Mouse (Mus musculus): ENCODE data around the gene Acsl3.

DNA sequence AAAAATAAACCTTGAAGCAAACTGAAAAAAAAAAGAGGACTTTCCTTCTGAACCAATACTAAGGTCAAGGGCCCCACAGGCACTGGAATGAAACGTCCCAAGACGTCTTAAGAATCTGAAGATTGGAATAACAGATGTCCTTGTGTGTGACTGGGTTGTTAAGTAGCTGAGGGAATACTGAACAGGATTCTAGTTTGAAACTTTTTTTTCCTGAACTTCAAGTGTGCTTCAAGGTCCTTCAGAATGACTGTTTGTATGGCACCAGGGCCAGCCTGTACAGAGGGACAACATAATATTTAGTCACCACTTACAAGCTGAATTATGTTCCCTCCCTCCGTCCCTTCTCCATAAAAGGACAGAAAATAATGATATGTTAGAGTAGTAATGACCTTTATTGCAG is 23.1 kb upstream of the Acsl3 start:
- no peak for TF ChIP-seq POLR2A (IDR thresholded peaks at IDR 0.05; ENCODE audit: insufficient read depth, low read depth, low read length)
- no peak for TF ChIP-seq CTCF (IDR thresholded peaks at IDR 0.05; ENCODE audit: insufficient read depth, low read depth, low read length)
